Mouse (Mus musculus) left cerebral cortex, postnatal 14 days (tissue): ENCODE results near the gene Psmd8. TPM values are rescaled to one million over a fixed set of nuclear protein-coding genes. Genes with fewer than 3 reads are reported as not detected.

ENCODE experiments used
- DNase-seq, 2 experiments: peaks; one replicate each; pipeline ENCODE4 v3.0.0; 2021 to 2022; ENCODE audit warnings: low spot score in 2 of 2, mixed read lengths in 1 of 2
- intact Hi-C: fragments of 180-260 bp; cut with DNase I; formaldehyde crosslinking; loops from one replicate; pipeline ENCODE4 v1.15.1; 2025
- total RNA-seq, 2 experiments: library from RNA; stranded (reverse); gene quantifications; 2 replicates each; pipeline ENCODE4 v1.2.3; 2021

The Psmd8 gene
- total RNA-seq, 2 experiments from 2014 or later, result 161 to 165 TPM

DNA sequence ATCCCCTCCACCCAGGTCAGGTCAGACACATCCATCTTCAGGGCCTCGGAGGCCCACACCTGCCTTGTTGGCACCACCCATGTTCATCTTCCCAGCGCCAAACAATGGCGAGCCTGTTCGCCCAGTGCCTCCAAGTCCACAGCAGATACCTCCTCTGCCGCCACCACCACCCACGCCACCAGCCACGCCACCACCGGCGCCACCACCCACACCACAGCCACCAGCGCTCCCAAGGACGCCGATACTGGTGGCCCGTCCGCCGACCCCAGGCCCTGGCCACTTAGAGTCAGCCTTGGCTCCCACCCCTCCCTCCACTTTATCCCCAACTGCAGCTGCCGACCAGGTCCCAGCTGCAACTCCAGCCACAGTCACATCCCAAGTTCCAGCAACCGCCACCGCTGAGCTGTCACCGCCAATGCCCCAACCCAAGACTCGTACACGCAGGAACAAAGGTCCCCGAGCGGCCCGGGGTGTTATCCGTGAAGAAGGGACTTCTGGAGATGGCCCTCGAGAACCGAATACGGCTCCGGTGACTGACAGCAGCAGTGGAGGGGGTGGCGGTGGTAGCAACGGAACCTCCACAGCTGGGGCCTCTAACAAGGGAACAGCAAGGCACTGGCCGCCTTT, 8.0 kb downstream of the Psmd8 start:
- intact Hi-C loops, result loop anchor here (5.0 to 10.0 kb wide), 2 partner anchors 130 to 192 kb away; partner anchors contain the start of gene Dpf1
- DNase-seq, result no peak

- DNase-seq, result no peak
- intact Hi-C loops, result loop anchor here (5.0 to 10.0 kb wide), 2 partner anchors 131 to 193 kb away; partner anchors contain the start of gene Dpf1
Measured at GRCm38 (mm10) chr7:29171562-29172097, 8.9 kb downstream of the Psmd8 start.

DNA sequence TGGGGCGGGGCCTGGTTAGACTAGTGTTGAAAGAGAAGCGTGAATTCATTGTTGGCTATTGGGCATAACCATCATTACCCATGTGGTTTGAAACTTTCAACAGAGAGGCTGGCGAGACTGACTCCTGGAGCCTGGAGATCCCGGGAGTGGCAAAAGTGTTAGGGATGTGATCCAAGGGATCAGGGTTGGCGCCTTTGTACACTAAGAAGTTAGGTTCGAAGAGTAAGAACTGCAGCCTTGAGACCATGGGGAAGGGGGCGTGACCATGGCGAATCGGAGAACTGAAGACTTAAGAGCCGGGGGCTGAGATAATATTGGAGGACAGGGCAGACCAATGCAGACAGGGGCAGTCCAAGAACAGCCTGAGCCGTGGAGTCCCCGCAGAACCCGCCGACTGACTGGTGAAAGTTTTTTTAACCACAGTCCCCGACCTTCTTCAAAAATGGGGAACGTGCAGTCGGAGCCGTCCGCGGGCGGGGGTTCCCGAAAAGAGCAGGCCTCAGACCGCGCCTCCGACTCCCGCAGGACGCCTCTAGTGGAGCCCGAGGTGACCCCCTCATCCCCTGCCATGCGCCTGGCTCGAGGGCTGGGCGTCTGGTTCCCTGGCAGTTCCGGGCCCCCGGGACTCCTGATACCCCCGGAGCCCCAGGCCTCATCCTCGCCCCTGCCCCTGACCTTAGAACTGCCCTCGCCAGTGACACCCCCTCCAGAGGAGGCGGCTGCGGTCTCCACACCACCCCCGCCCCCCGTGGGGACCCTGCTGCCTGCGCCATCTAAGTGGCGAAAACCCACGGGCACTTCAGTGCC, 9.5 kb downstream of the Psmd8 start:
- intact Hi-C loops, result loop anchor here (5.0 to 10.0 kb wide), 2 partner anchors 131 to 194 kb away; partner anchors contain the start of gene Dpf1
- no peak for DNase-seq

- DNase-seq, result peak in 1 of 2 experiments; percentile 48
- intact Hi-C loops, result loop anchor here (5.0 to 10.0 kb wide), 2 partner anchors 132 to 195 kb away; partner anchors contain the start of gene Dpf1
Measured at GRCm38 (mm10) chr7:29170066-29170754, 10.3 kb downstream of the Psmd8 start, which contains the start of the genes Ggn and Spred3. Gene Ggn, plus strand, starts transcription at chr7:29170210. Gene Spred3, minus strand, starts transcription at chr7:29170411.

GRCm38 (mm10) chr7:29169231-29170065, 11.1 kb downstream of the Psmd8 start:
- intact Hi-C loops, result loop anchor here (5.0 to 10.0 kb wide), 3 partner anchors 68 to 195 kb away; partner anchors contain the start of genes Dpf1 and Yif1b

DNA sequence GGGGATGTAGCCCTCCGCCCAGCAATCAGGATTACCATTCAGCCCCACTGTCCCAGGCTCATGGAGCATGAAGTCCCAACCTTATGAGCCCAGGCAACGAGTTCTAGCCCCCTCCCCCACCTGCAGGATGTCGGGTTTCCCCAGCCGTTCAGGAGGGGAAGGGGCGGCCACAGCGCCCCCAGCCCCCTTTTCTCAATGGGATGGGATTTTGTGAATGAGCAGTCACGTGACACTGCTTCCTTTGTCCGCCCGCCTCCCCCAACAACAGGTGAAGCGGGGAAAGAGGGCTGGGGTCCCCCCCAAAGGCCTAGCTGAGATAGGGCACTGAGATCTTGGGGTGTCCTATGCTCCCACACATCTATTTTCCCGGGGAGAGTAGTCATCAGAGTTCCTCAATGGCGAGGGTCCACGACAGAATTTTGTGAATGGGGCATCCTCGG, 11.7 kb downstream of the Psmd8 start:
- intact Hi-C loops, result loop anchor here (5.0 kb wide), 1 partner anchor 68 kb away; the partner anchor contains the start of gene Yif1b
- DNase-seq, result no peak

More at GRCm38 (mm10) chr7:29169231-29170065, 11.1 kb downstream of the Psmd8 start:
- peak; percentile 80 to 81 for DNase-seq

DNA sequence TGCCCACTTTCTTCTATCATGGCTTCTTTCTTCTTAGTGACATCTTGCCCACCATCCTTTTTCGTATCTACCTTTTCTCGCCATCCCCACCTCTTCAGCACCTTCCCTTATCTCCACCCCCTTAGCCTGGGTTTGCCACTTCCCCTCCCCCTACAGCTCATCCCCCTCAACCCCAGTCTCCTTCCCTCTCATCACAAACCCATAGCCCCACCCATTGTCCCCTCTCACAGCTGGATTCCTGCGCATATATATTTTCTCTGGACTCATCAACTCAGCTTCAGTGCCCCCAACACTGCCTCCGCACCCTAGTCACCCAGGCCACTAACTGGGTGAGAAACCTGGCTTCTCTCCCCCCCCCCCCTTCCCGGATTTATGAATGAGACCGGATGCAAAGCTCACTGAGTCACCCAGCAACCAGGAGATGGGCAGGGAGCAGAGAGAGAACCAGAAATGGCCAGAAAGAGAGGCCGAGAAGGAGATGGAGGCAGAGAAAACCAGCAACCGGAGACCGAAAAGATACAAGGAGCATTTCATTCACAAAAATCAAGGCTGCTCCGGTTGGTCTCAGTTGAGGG, 12.3 kb downstream of the Psmd8 start:
- intact Hi-C loops, result loop anchor here (5.0 kb wide), 1 partner anchor 69 kb away; the partner anchor contains the start of gene Yif1b
- DNase-seq, result no peak

DNA sequence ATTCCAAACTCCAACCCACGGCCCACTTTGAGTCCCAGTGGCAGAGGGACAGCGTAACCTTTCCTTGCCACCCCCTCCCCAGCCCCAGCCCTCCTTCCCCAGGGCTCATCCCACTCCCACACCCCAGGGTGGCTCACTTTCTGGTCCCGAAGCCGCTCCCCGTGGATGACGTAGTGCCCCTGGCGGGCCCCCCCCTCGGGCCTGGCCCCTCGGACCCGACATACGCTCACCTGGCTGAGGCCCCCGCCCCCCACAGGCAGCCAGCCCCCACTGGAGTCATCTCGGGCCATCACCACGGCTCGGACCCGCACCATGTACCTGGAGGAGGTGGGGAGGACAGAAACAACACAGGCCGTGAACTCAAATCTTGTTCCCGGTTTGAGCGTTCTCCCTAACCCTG, 12.8 kb downstream of the Psmd8 start:
- intact Hi-C loops, result loop anchor here (5.0 kb wide), 1 partner anchor 70 kb away; the partner anchor contains the start of gene Yif1b
- DNase-seq, result no peak

- intact Hi-C loops, result no loop called here
- no peak for DNase-seq
Measured at GRCm38 (mm10) chr7:29162750-29163525, 17.6 kb downstream of the Psmd8 start.

DNA sequence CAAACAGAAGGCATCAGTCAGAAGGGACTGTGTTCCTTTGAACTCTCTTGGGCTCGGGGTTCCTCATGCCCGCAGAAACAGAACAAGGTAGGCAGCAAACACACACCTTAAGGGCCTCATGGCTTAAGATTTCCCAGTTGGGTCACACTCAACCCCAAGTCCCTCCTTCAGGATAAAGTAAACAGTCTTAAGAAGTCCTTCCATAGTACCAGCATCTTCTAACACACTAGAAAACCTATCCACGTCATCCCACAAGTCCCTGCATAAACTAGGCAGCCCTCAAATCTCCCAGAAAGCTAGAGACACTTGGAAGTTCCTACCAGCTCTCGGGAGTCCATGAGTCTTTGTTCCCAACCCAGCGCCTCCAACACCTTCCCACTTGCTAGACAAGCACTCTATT, 18.2 kb downstream of the Psmd8 start:
- intact Hi-C loops, result no loop called here
- DNase-seq, result no peak

GRCm38 (mm10) chr7:29158264-29158663, 22.2 kb downstream of the Psmd8 start:
- intact Hi-C loops, result loop anchor here (10.0 kb wide), 1 partner anchor 103 kb away; no protein-coding TSS in a partner anchor

GRCm38 (mm10) chr7:29155838-29156782, 24.4 kb downstream of the Psmd8 start, which contains the start of gene Fam98c:
Gene Fam98c, minus strand, starts transcription at chr7:29156234.
- intact Hi-C loops, result loop anchor here (10.0 kb wide), 1 partner anchor 101 kb away; no protein-coding TSS in a partner anchor
- DNase-seq, result peak; percentile 80 to 87

More at GRCm38 (mm10) chr7:29158264-29158663, 22.2 kb downstream of the Psmd8 start:
- DNase-seq, result no peak

GRCm38 (mm10) chr7:29155196-29155837, 25.2 kb downstream of the Psmd8 start:
- intact Hi-C loops, result loop anchor here (10.0 kb wide), 1 partner anchor 101 kb away; no protein-coding TSS in a partner anchor
- DNase-seq, result peak; percentile 88 to 91

- no peak for DNase-seq
- intact Hi-C loops, result loop anchor here (10.0 kb wide), 1 partner anchor 99 kb away; no protein-coding TSS in a partner anchor
Measured at GRCm38 (mm10) chr7:29154018-29154720, 26.3 kb downstream of the Psmd8 start.
